In genomic region chr13:85189644-85190121, GRCm38 (mm10) we compare ENCODE assay signal across 8 mouse cellular contexts. TPM values are rescaled to one million over a fixed set of nuclear protein-coding genes. Genes with fewer than 3 reads are reported as not detected.
DNase-seq lines count a peak whose midpoint lies in the region; ATAC-seq and TF ChIP-seq lines count a peak whose summit lies in the region.

No protein-coding gene starts in this region.

- DNase-seq in lung, adult 2 months, result no peak
- DNase-seq in lung, postnatal 4 days, result no peak
- no peak for DNase-seq in layer of hippocampus, postnatal 14 days (ENCODE audit: low spot score in 2 of 2)
- DNase-seq in cerebellum, adult 11 months, result no peak

- H3K36me3 ChIP-seq in forebrain, embryonic 15.5 days, result peaks cover 23% of the 10 kb centered on the region
- H3K36me3 ChIP-seq in limb, embryonic 15.5 days, result peaks cover 16% of the 10 kb centered on the region
- peaks cover 22% of the 10 kb centered on the region for H3K36me3 ChIP-seq in neural tube, embryonic 12.5 days

- peak overlapping the region; percentile 67 for H3K27ac ChIP-seq in bone marrow, adult 2 months (ENCODE audit: control insufficient read depth, insufficient read depth, low read depth, low read length, poor library complexity)
- peak overlapping the region; percentile 85 for H3K27ac ChIP-seq in forebrain, embryonic 15.5 days (replicated peaks)
- peak overlapping the region; percentile 80 for H3K27ac ChIP-seq in limb, embryonic 15.5 days
- H3K27ac ChIP-seq in neural tube, embryonic 12.5 days, result peak overlapping the region; percentile 66

- peak overlapping the region; percentile 95 for H3K9ac ChIP-seq in forebrain, embryonic 15.5 days (replicated peaks)
- H3K9ac ChIP-seq in limb, embryonic 15.5 days, result peak overlapping the region; percentile 82
- peak overlapping the region; percentile 88 for H3K9ac ChIP-seq in neural tube, embryonic 12.5 days

- H3K27me3 ChIP-seq in forebrain, embryonic 15.5 days, result no peaks in the 10 kb centered on the region
- H3K27me3 ChIP-seq in limb, embryonic 15.5 days, result no peaks in the 10 kb centered on the region
- H3K27me3 ChIP-seq in neural tube, embryonic 12.5 days (replicated peaks), result no peaks in the 10 kb centered on the region

- H3K4me1 ChIP-seq in lung, adult 2 months (ENCODE audit: control insufficient read depth, insufficient read depth, low read length), result no peaks in the 10 kb centered on the region; the same call in 1 of the 2 replicates
- no peaks in the 10 kb centered on the region for H3K4me1 ChIP-seq in bone marrow, adult 2 months (ENCODE audit: control insufficient read depth, insufficient read depth, low read length)
- peaks cover 18% of the 10 kb centered on the region for H3K4me1 ChIP-seq in forebrain, embryonic 15.5 days
- peaks cover 9% of the 10 kb centered on the region; the same call in 1 of the 2 replicates for H3K4me1 ChIP-seq in limb, embryonic 15.5 days
- peaks cover 7% of the 10 kb centered on the region; the same call in 1 of the 2 replicates for H3K4me1 ChIP-seq in neural tube, embryonic 12.5 days

- peak overlapping the region; percentile 91 for H3K4me3 ChIP-seq in lung, adult 2 months (replicated peaks; ENCODE audit: extremely low read depth, low read depth, low read length)
- peak overlapping the region; percentile 95 for H3K4me3 ChIP-seq in bone marrow, adult 2 months (replicated peaks; ENCODE audit: control insufficient read depth, low read depth, low read length)
- peak overlapping the region; percentile 94 for H3K4me3 ChIP-seq in forebrain, embryonic 15.5 days
- peak overlapping the region; percentile 93 for H3K4me3 ChIP-seq in limb, embryonic 15.5 days
- peak overlapping the region; percentile 83 for H3K4me3 ChIP-seq in neural tube, embryonic 12.5 days

- TF ChIP-seq POLR2A in lung, adult 2 months (IDR thresholded peaks at IDR 0.05; ENCODE audit: borderline replicate concordance, extremely low read depth, low read depth, low read length), result no peak
- no peak for TF ChIP-seq POLR2A in bone marrow, adult 2 months (IDR thresholded peaks at IDR 0.05; ENCODE audit: borderline replicate concordance, control insufficient read depth, low read depth, low read length)

- peak; percentile 88 for ATAC-seq in forebrain, embryonic 15.5 days (replicated peaks)
- ATAC-seq in limb, embryonic 15.5 days (ENCODE audit: insufficient number of reproducible peaks, low FRiP score, low TSS enrichment, low read depth), result peak; percentile 66
- peak; percentile 85 for ATAC-seq in neural tube, embryonic 12.5 days (ENCODE audit: low FRiP score, low read depth)

- TF ChIP-seq CTCF in lung, adult 2 months (IDR thresholded peaks at IDR 0.05; ENCODE audit: insufficient read depth, low read length), result no peak
- TF ChIP-seq CTCF in bone marrow, adult 2 months (IDR thresholded peaks at IDR 0.05; ENCODE audit: control insufficient read depth, insufficient read depth, low read length), result 0 out of 2 replicates have a peak, but pooled peaks have one; percentile 7

- no peaks in the 10 kb centered on the region for H3K9me3 ChIP-seq in forebrain, embryonic 15.5 days
- H3K9me3 ChIP-seq in limb, embryonic 15.5 days, result no peaks in the 10 kb centered on the region
- H3K9me3 ChIP-seq in neural tube, embryonic 12.5 days, result no peaks in the 10 kb centered on the region

- 1% methylated on average over 17 of the region's 17 CpGs for WGBS in lung, adult 2 months
- WGBS in bone marrow, adult 2 months, result under 1% methylated on average over 17 of the region's 17 CpGs
- WGBS in forebrain, embryonic 15.5 days, result 2% methylated on average over 17 of the region's 17 CpGs
- 1% methylated on average over 17 of the region's 17 CpGs for WGBS in limb, embryonic 15.5 days
- WGBS in neural tube, embryonic 12.5 days, result 3% methylated on average over 17 of the region's 17 CpGs

- peak overlapping the region; percentile 87 for H3K4me2 ChIP-seq in forebrain, embryonic 15.5 days (replicated peaks)
- H3K4me2 ChIP-seq in limb, embryonic 15.5 days, result peak overlapping the region; percentile 74
- H3K4me2 ChIP-seq in neural tube, embryonic 12.5 days (replicated peaks), result peak overlapping the region; percentile 84

RNA-seq across cellular contexts. Expression of gene Ccnh, which starts 0.5 kb away (rescaled TPM):
- polyA plus RNA-seq in lung, adult 2 months (2012; rRNA removed), result 12.1 and 16.9 TPM in 2 replicates
- polyA plus RNA-seq in bone marrow, adult 2 months (2011; ENCODE audit: insufficient read depth, insufficient read length, low replicate concordance, missing spikeins), result 49.3 and 50.5 TPM in 2 replicates
- polyA plus RNA-seq in forebrain, embryonic 15.5 days (2015; fragmentation: Nextera tagmentation; extraction: Ambion mirVana), result 109 and 112 TPM in 2 replicates
- polyA plus RNA-seq in limb, embryonic 15.5 days (2015; fragmentation: Nextera tagmentation; extraction: Ambion mirVana), result 74.3 and 81.2 TPM in 2 replicates
- polyA plus RNA-seq in neural tube, embryonic 12.5 days (2016; fragmentation: Nextera tagmentation; extraction: Ambion mirVana), result 99.9 and 107 TPM in 2 replicates
- 10 to 100 TPM; 56.6 to 65.8 TPM for total RNA-seq in layer of hippocampus, postnatal 14 days (2021)
